ENCODE assay signal across 18 mouse cellular contexts in genomic region chr9:110350612-110351011, GRCm38 (mm10). TPM values are rescaled to one million over a fixed set of nuclear protein-coding genes. Genes with fewer than 3 reads are reported as not detected.
A peak's percentile ranks its signal among the peaks of the same experiment; 100 is the strongest.
DNase-seq lines count a peak whose midpoint lies in the region; ATAC-seq and TF ChIP-seq lines count a peak whose summit lies in the region.
"Had no signal": no experiment of that assay in that cellular context is flagged by ENCODE, and none has a peak within 500 bp of the region (broad histone marks: within the 10 kb centered on the region; RNA-seq: fewer than 3 reads in every experiment).

No protein-coding gene starts in this region.

- no peak for TF ChIP-seq CTCF in layer of hippocampus, adult 2 months (conservative IDR thresholded peaks at IDR 0.05)

- no peak overlapping the region for H3K9ac ChIP-seq in liver, embryonic 16.5 days (ENCODE audit: low read depth, low read length)
- H3K9ac ChIP-seq: limb, embryonic 12.5 days had no signal

- H3K4me2 ChIP-seq in liver, embryonic 16.5 days (ENCODE audit: low read depth, low read length), result peak overlapping the region; percentile 28
- H3K4me2 ChIP-seq: limb, embryonic 12.5 days had no signal

- peaks cover 13% of the 10 kb centered on the region for H3K4me1 ChIP-seq in liver, embryonic 16.5 days (ENCODE audit: control insufficient read depth, low read depth, low read length)

- no peak for DNase-seq in layer of hippocampus, adult 2 months (ENCODE audit: low spot score in 2 of 2)
- DNase-seq in layer of hippocampus, adult 8-10 months (ENCODE audit: low spot score in 2 of 2), result no peak
- DNase-seq in kidney, postnatal 36 days, result peak; percentile 62 to 66
- DNase-seq in thymus, postnatal 14 days, result no peak
- no peak for DNase-seq in urinary bladder, adult 18-20 months (ENCODE audit: low spot score in 2 of 2)
- DNase-seq in urinary bladder, postnatal 36 days (ENCODE audit: low spot score in 2 of 2), result no peak
- DNase-seq: adrenal gland, postnatal 10 days; B cell, adult 2 months; cerebellum, adult 11-12 months; cerebellum, postnatal 25 days; heart, adult 2 months; retina, postnatal 1 day; thymus, postnatal 25 days had no signal

- H3K36me3 ChIP-seq in liver, embryonic 16.5 days (ENCODE audit: control insufficient read depth, insufficient read depth), result no peaks in the 10 kb centered on the region

- H3K27ac ChIP-seq in layer of hippocampus, adult 2 months, result peak overlapping the region; percentile 25; the same call in 1 of the 2 replicates
- peak overlapping the region; percentile 35 for H3K27ac ChIP-seq in liver, embryonic 16.5 days (ENCODE audit: low read length)
- H3K27ac ChIP-seq: heart, adult 2 months; hindbrain, embryonic 10.5 days; limb, embryonic 12.5 days had no signal

- peak; percentile 80 for ATAC-seq in liver, embryonic 16.5 days (ENCODE audit: low read depth)
- ATAC-seq: forebrain, embryonic 14.5 days; midbrain, embryonic 16.5 days had no signal

- H3K4me3 ChIP-seq in layer of hippocampus, adult 2 months, result no peak overlapping the region
- H3K4me3 ChIP-seq in liver, embryonic 16.5 days (ENCODE audit: low read depth, low read length), result no peak overlapping the region
- H3K4me3 ChIP-seq: heart, adult 2 months; hindbrain, embryonic 10.5 days; limb, embryonic 12.5 days had no signal

- H3K27me3 ChIP-seq in liver, embryonic 16.5 days (ENCODE audit: control insufficient read depth, insufficient read depth, low read depth, low read length), result no peaks in the 10 kb centered on the region
- H3K27me3 ChIP-seq: limb, embryonic 12.5 days had no signal

- H3K9me3 ChIP-seq in liver, embryonic 16.5 days (replicated peaks; ENCODE audit: control insufficient read depth, low read length), result no peaks in the 10 kb centered on the region
- H3K9me3 ChIP-seq: hindbrain, embryonic 10.5 days; limb, embryonic 12.5 days had no signal

- 40% methylated on average over 5 of the region's 5 CpGs for WGBS in liver, embryonic 16.5 days (ENCODE audit: insufficient replicate concordance)

RNA-seq across cellular contexts. Expression of gene Scap, which starts 17.5 kb away (rescaled TPM):
- 10 to 100 TPM; 93.4 to 95.0 TPM for total RNA-seq in layer of hippocampus, adult 2 months (2021)
- 100 to 1,000 TPM in 3 of 4 experiments, 10 to 100 TPM in 1; 99.5 to 121 (median 101) TPM for total RNA-seq in layer of hippocampus, adult 8-10 months (2022)
- 31.8 and 36.6 TPM in 2 replicates for polyA plus RNA-seq in liver, embryonic 16.5 days (2015; fragmentation: Nextera tagmentation; extraction: Ambion mirVana)

RNA-seq across cellular contexts. Expression of gene Elp6, which starts 45.6 kb away (rescaled TPM):
- 10 to 100 TPM; 14.8 to 14.9 TPM for total RNA-seq in layer of hippocampus, adult 2 months (2021)
- total RNA-seq in layer of hippocampus, adult 8-10 months (2022), result 10 to 100 TPM; 10.7 to 14.4 (median 11.0) TPM
- 6.0 and 6.1 TPM in 2 replicates for polyA plus RNA-seq in liver, embryonic 16.5 days (2015; fragmentation: Nextera tagmentation; extraction: Ambion mirVana)

RNA-seq across cellular contexts. Expression of gene Ptpn23, which starts 57.4 kb away (rescaled TPM):
- total RNA-seq in layer of hippocampus, adult 2 months (2021), result 10 to 100 TPM; 57.2 to 57.8 TPM
- 10 to 100 TPM; 46.2 to 62.8 (median 53.4) TPM for total RNA-seq in layer of hippocampus, adult 8-10 months (2022)
- 3.7 and 4.2 TPM in 2 replicates for polyA plus RNA-seq in liver, embryonic 16.5 days (2015; fragmentation: Nextera tagmentation; extraction: Ambion mirVana)

Comparison
In these comparisons a context has a peak if more than half of its experiments do, and no peak if none do; other contexts are left out.
1. DNase-seq: peak in kidney, postnatal 36 days (2 of 2); none in layer of hippocampus, adult 2 months (0 of 2), layer of hippocampus, adult 8-10 months (0 of 2), thymus, postnatal 14 days (single experiment), urinary bladder, adult 18-20 months (0 of 2) and urinary bladder, postnatal 36 days (0 of 2).